Mouse (Mus musculus) neural tube, embryonic 14.5 days (tissue): ENCODE measurements at regions not wholly inside any gene's neighbourhood (a gene's known extent, or its start where the extent isn't known, plus 50 kb on each side); places are given as distances from the start of the nearest gene placed in this dataset.

Experiments used
- ATAC-seq: fragments of 200-750 bp; cut with Nextera tagmentation; 2 replicates; pipeline ENCODE4 v1.8.0; 2017; ENCODE audit warnings: low read depth, mild to moderate bottlenecking, moderate TSS enrichment, moderate library complexity
- H3K27ac ChIP-seq: fragments of 300-500 bp; sonication (generic); 2 replicates; pipeline ENCODE4 v1.5.1; 2014; ENCODE audit warnings: low read depth, mild to moderate bottlenecking, control low read depth, low read length, moderate library complexity, mixed read lengths
- H3K27me3 ChIP-seq: fragments of 300-500 bp; sonication (generic); 2 replicates; pipeline ENCODE4 v1.6.1; 2014; ENCODE audit warnings: low read length; ENCODE audit not compliant: control insufficient read depth, insufficient read depth
- H3K36me3 ChIP-seq: fragments of 300-500 bp; sonication (generic); 2 replicates; pipeline ENCODE4 v1.6.1; 2014; ENCODE audit warnings: low read length, mixed read lengths; ENCODE audit not compliant: control insufficient read depth, insufficient read depth
- H3K4me1 ChIP-seq: fragments of 300-500 bp; sonication (generic); 2 replicates; pipeline ENCODE4 v1.6.1; 2014; ENCODE audit warnings: low read length; ENCODE audit not compliant: control insufficient read depth, insufficient read depth
- H3K4me2 ChIP-seq: fragments of 300-500 bp; sonication (generic); 2 replicates; pipeline ENCODE4 v1.6.1; 2014; ENCODE audit warnings: mild to moderate bottlenecking, low read depth, low read length, control low read depth
- H3K4me3 ChIP-seq: fragments of 300-500 bp; sonication (generic); 2 replicates; pipeline ENCODE4 v1.5.1; 2014; ENCODE audit warnings: low read depth, low read length, control low read depth, mixed read lengths
- H3K9ac ChIP-seq: fragments of 300-500 bp; sonication (generic); replicated peaks from 2 replicates; pipeline ENCODE4 v1.6.1; 2014; ENCODE audit warnings: low read depth, mild to moderate bottlenecking, control low read depth, low read length, mixed read lengths
- H3K9me3 ChIP-seq: fragments of 300-500 bp; sonication (generic); 2 replicates; pipeline ENCODE4 v1.6.1; 2016; ENCODE audit warnings: low read length; ENCODE audit not compliant: control insufficient read depth
- WGBS: fragments of 180-500 bp; shearing (Covaris S2); extraction: QIAGEN DNeasy Blood & Tissue Kit; methylation state at CpG from one replicate; pipeline ENCODE4 v1.1.7; 2014; 5-methylcytosine and 5-hydroxymethylcytosine counted together

GRCm38 (mm10) chr3:119524510-119525123 is 259.6 kb downstream of the Ptbp2 start:
- ATAC-seq, result 0 out of 2 replicates have a peak, but pooled peaks have one; percentile 34
- H3K4me2 ChIP-seq, result no peak overlapping the region
- H3K4me3 ChIP-seq, result no peak overlapping the region
- H3K36me3 ChIP-seq, result no peaks in the 10 kb centered on the region
- H3K27ac ChIP-seq, result no peak overlapping the region
- H3K4me1 ChIP-seq, result no peaks in the 10 kb centered on the region
- WGBS, result 43% methylated on average over 10 of the region's 10 CpGs
- H3K9me3 ChIP-seq, result no peaks in the 10 kb centered on the region
- no peak overlapping the region for H3K9ac ChIP-seq
- no peaks in the 10 kb centered on the region for H3K27me3 ChIP-seq

DNA sequence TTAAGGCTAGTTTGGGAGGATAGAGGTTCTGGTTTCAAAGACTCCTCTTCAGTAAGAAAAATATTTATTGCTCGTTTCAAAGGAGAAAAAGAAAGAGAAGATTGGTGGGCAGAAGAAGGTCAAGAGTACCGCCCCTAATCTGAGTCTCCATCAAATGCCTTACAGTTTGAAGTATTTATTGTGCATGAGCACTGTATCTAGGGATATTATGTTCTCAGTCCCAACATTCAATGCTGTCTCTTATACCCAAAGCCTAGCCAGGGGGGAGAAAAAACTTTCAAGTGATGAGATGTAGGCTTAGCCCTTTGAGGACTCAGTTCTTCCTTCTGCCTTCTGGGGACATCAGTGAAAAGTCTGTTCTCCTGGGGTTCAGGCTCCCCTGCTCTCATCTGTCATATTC is 271.7 kb downstream of the Ptbp2 start:
- Histone ChIP-seq H3K27ac (no peak overlapping the region), H3K9ac (no peak overlapping the region), H3K4me1 (no peaks in the 10 kb centered on the region), H3K9me3 (no peaks in the 10 kb centered on the region), H3K36me3 (no peaks in the 10 kb centered on the region), H3K4me3 (no peak overlapping the region), H3K27me3 (no peaks in the 10 kb centered on the region), H3K4me2 (no peak overlapping the region)
- 93% methylated on average over 2 of the region's 2 CpGs for WGBS
- ATAC-seq, result no peak

DNA sequence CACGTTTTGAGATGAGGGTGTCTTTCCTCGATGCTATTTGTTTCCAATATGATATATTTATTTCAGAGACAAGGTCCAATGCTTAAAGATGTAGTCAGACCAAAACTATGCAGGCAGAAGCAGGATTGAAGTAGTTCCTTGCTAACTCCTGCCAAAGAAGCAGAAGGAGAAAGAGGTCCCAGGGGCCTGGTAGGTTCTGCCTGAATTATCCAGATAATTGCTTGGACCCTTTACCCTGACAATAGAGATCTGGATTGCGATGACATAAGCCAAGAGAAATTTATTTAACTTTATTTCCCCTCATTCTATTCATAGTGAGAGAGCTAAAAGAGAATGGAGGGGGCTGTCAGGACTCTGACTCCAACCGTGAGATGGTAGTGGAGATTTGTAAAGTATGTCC is 275.1 kb downstream of the Ptbp2 start:
- Histone ChIP-seq H3K9me3 (no peaks in the 10 kb centered on the region), H3K27ac (no peak overlapping the region), H3K4me3 (no peak overlapping the region), H3K27me3 (no peaks in the 10 kb centered on the region), H3K9ac (no peak overlapping the region), H3K36me3 (no peaks in the 10 kb centered on the region), H3K4me2 (no peak overlapping the region), H3K4me1 (no peaks in the 10 kb centered on the region)
- 40% methylated on average over 4 of the region's 4 CpGs for WGBS
- ATAC-seq, result no peak

- no peak for ATAC-seq
- Histone ChIP-seq H3K27ac (no peak overlapping the region), H3K4me1 (no peaks in the 10 kb centered on the region), H3K9me3 (no peaks in the 10 kb centered on the region), H3K9ac (no peak overlapping the region), H3K27me3 (no peaks in the 10 kb centered on the region), H3K4me3 (no peak overlapping the region), H3K4me2 (no peak overlapping the region), H3K36me3 (no peaks in the 10 kb centered on the region)
- WGBS, result 44% methylated on average over 1 of the region's 1 CpGs
These were observed 280.7 kb downstream of the Ptbp2 start for GRCm38 (mm10) chr3:119503471-119503972.

- 62% methylated on average over 20 of the region's 20 CpGs for WGBS
- H3K27ac ChIP-seq, result no peak overlapping the region
- no peak overlapping the region for H3K9ac ChIP-seq
These were observed 285.6 kb downstream of the Ptbp2 start for GRCm38 (mm10) chr3:119498711-119499110.

GRCm38 (mm10) chr3:119497880-119498279 is 286.4 kb downstream of the Ptbp2 start:
- Histone ChIP-seq H3K9ac (no peak overlapping the region), H3K36me3 (no peaks in the 10 kb centered on the region), H3K4me1 (no peaks in the 10 kb centered on the region), H3K9me3 (no peaks in the 10 kb centered on the region), H3K4me2 (no peak overlapping the region), H3K27ac (no peak overlapping the region), H3K27me3 (no peaks in the 10 kb centered on the region), H3K4me3 (no peak overlapping the region)
- WGBS, result 77% methylated on average over 7 of the region's 7 CpGs
- no peak for ATAC-seq

More at GRCm38 (mm10) chr3:119498711-119499110, 285.6 kb downstream of the Ptbp2 start:
- no peaks in the 10 kb centered on the region for H3K9me3 ChIP-seq
- no peaks in the 10 kb centered on the region for H3K36me3 ChIP-seq
- no peaks in the 10 kb centered on the region for H3K27me3 ChIP-seq
- H3K4me3 ChIP-seq, result no peak overlapping the region
- no peaks in the 10 kb centered on the region for H3K4me1 ChIP-seq
- ATAC-seq, result no peak
- peak overlapping the region; percentile 25; the same call in 1 of the 2 replicates for H3K4me2 ChIP-seq

DNA sequence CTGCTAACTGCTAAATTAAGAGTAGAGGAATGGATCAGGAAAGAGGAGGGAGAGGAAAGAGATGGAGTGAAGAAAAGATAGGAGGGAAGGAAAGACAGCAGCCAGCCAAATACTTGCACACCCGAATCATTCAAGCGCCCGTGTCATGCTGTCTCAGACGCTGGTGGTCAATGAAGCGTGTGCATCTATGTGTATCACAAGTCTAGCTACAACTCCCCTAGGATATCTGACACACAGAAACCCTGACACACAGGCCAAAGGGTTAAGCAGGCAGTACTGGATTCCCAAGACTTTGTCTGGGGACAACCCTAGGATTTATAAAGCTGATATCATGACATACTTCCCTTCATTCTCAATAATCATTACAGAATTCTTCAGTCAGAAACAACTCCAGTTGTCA is 289.7 kb downstream of the Ptbp2 start:
- ATAC-seq, result no peak
- 69% methylated on average over 5 of the region's 5 CpGs for WGBS

DNA sequence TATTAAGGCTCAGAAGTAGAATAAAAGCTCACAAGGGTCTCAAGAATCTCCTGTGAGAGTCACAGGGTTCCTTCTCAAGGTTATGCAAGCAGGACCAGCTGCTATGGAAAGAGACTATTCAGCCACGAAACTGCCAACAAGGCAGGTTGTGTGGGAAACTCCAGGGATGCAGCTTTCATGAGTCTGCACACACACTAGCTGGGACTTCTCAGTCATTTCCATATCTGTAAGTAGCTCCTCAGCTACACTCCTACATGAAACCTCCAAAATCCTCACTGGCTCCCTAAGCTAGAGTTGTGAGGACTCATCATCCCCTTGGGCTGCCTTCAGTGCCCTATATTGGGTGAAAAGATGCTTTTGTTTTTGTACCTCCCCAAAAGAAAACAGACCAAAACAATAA is 291.6 kb downstream of the Ptbp2 start:
- no peaks in the 10 kb centered on the region for H3K9me3 ChIP-seq
- H3K27ac ChIP-seq, result no peak overlapping the region
- WGBS, result 76% methylated on average over 1 of the region's 1 CpGs
- H3K9ac ChIP-seq, result no peak overlapping the region
- H3K27me3 ChIP-seq, result no peaks in the 10 kb centered on the region
- H3K4me1 ChIP-seq, result no peaks in the 10 kb centered on the region
- H3K36me3 ChIP-seq, result no peaks in the 10 kb centered on the region
- H3K4me3 ChIP-seq, result no peak overlapping the region
- no peak overlapping the region for H3K4me2 ChIP-seq
- ATAC-seq, result no peak

More for the DNA sequence above, 289.7 kb downstream of the Ptbp2 start:
- no peaks in the 10 kb centered on the region for H3K27me3 ChIP-seq
- H3K9me3 ChIP-seq, result no peaks in the 10 kb centered on the region
- no peak overlapping the region for H3K27ac ChIP-seq
- H3K36me3 ChIP-seq, result no peaks in the 10 kb centered on the region
- no peak overlapping the region for H3K4me2 ChIP-seq
- no peaks in the 10 kb centered on the region for H3K4me1 ChIP-seq
- no peak overlapping the region for H3K4me3 ChIP-seq
- H3K9ac ChIP-seq, result no peak overlapping the region

DNA sequence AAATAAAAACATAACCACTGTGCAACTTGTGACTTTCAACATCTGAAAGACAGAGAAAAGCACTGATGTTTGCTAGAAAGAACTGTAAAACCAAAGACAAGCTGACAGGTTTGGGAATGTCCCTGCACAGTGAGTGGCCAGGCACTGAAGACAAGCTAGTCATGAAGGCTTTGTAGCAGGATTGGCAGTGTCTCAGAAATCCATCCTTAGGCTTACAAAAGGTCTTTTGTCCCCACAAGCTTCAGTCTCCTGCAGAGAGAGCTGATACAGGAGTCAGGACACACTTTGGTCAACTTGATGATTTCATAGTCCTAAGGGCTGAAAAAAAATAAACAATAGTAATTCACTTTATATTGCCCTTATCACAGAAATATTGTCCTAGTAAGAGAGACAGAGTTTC is 294.9 kb downstream of the Ptbp2 start:
- Histone ChIP-seq H3K9me3 (0 out of 2 replicates have a peak, but pooled peaks cover 4% of the 10 kb centered on the region), H3K36me3 (no peaks in the 10 kb centered on the region), H3K9ac (no peak overlapping the region), H3K4me1 (no peaks in the 10 kb centered on the region), H3K27me3 (no peaks in the 10 kb centered on the region), H3K4me3 (no peak overlapping the region), H3K4me2 (no peak overlapping the region), H3K27ac (no peak overlapping the region)
- ATAC-seq, result no peak
